Mouse (Mus musculus): ENCODE measurements around the gene Pik3r5. TPM values are rescaled to one million over a fixed set of nuclear protein-coding genes. Genes with fewer than 3 reads are reported as not detected.

The Pik3r5 gene
- 0.94 and 1.3 TPM in 2 replicates for total RNA-seq (2012; rRNA removed)

DNA sequence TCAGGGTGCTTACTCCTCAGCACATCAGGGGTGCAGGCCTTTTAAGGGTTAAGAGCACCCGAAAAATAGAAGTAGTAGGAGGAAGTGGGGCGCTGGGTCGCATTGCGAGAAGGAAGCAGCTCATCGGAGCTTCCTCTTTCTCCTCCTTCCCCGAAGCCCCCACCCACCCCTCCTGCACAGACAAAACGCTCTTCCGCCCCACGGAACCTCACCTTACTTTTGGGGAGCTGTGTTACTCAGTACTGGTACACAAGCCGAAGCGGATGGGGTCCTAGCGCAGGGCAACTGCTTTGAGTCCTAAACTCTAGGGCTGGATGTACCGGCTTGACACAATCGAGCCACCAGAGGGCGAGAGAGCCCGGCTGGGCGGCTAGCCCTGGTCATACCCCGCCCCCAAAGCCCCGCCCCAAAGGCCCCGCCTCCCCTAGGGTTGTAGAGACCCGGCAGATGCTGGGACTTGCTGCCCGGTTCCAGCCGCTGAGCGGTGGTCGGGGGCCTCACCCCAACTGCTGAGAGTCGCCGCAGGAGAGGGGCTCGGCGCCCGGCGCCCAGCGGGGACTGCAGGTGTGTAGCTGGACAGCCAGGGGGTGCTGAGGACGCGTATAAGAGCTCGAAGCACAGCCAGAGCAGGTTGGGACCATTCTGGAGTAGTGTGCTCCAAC is at the start of gene Pik3r5:
TSS of gene Pik3r5 (plus strand) at position 423 of the 662 bp plus-strand sequence.
- in situ Hi-C loops (cut with MboI; ENCODE audit: low sequenced_read_pairs in 2 of 2, unreplicated experiment in 2 of 2), result no loop called here
- Histone ChIP-seq H3K27ac (ENCODE audit: insufficient read depth, low read depth, low read length, poor library complexity, severe bottlenecking) (no peak within 1 kb of the TSS), H3K9ac (ENCODE audit: insufficient read depth, low read depth, low read length, poor library complexity, severe bottlenecking) (peak within 1 kb of the TSS; percentile 72), H3K4me1 (ENCODE audit: control insufficient read depth in 2 of 2, insufficient read depth in 2 of 2, low read length in 2 of 2, poor library complexity in 1 of 2) (peaks cover 0 to 2% of the 10 kb centered on the region in 2 experiments; a peak in 2 of 4 replicates), H3K4me3 (ENCODE audit: insufficient read depth in 1 of 2, low read depth in 1 of 2, low read length in 2 of 2, poor library complexity in 1 of 2, severe bottlenecking in 1 of 2) (peak within 1 kb of the TSS; percentile 73 to 93), H3K36me3 (ENCODE audit: control insufficient read depth, insufficient read depth, low read length, poor library complexity, severe bottlenecking) (no peaks in the 10 kb centered on the region), H3K9me3 (ENCODE audit: control insufficient read depth, insufficient read depth, low read depth, low read length) (no peaks in the 10 kb centered on the region)
- peak; percentile 82 for DNase-seq (ENCODE audit: low read depth, low spot score)
- TF ChIP-seq ZC3H11A (IDR thresholded peaks at IDR 0.05; ENCODE audit: borderline replicate concordance, low read depth, low read length) (0 out of 2 replicates have a peak, but pooled peaks have one; percentile 20), MAFK (IDR thresholded peaks at IDR 0.05; ENCODE audit: insufficient read depth, low read depth, low read length) (no peak)

DNA sequence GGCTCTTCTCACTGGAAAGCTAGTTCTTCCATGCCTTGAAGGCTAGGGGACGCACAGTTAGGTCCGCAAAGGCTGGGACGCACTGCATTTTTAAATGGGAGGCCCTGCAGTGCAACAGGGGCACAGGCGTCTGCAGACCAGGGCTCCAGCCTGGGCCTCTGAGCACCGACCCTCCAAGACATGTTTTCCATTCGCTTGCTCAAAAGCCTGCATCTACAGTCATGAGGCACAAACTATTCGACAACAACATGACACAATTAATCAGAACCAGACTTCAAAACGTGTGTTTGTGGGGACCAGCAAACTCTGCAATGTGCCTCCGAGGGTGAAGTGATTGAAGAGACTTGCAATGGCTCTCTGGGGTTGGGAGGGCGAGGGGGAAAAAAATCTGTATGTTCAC is 48.4 kb upstream of the Pik3r5 start:
- peaks cover 0 to 25% of the 10 kb centered on the region in 2 experiments; a peak in 2 of 4 replicates for H3K4me1 ChIP-seq (ENCODE audit: control insufficient read depth in 2 of 2, insufficient read depth in 2 of 2, low read length in 2 of 2, poor library complexity in 1 of 2)
- in situ Hi-C loops (cut with MboI; ENCODE audit: low sequenced_read_pairs in 2 of 2, unreplicated experiment in 2 of 2), result no loop called here
- H3K4me3 ChIP-seq (ENCODE audit: insufficient read depth in 1 of 2, low read depth in 1 of 2, low read length in 2 of 2, poor library complexity in 1 of 2, severe bottlenecking in 1 of 2), result no peak overlapping the region
- DNase-seq (ENCODE audit: low read depth, low spot score), result no peak
- no peak overlapping the region for H3K9ac ChIP-seq (ENCODE audit: insufficient read depth, low read depth, low read length, poor library complexity, severe bottlenecking)
- H3K36me3 ChIP-seq (ENCODE audit: control insufficient read depth, insufficient read depth, low read length, poor library complexity, severe bottlenecking), result peaks cover 22% of the 10 kb centered on the region
- no peaks in the 10 kb centered on the region for H3K9me3 ChIP-seq (ENCODE audit: control insufficient read depth, insufficient read depth, low read depth, low read length)
- H3K27ac ChIP-seq (ENCODE audit: insufficient read depth, low read depth, low read length, poor library complexity, severe bottlenecking), result no peak overlapping the region
- TF ChIP-seq HCFC1 (IDR thresholded peaks at IDR 0.05; ENCODE audit: borderline replicate concordance, insufficient read depth, low read length) (no peak), ZNF384 (IDR thresholded peaks at IDR 0.05; ENCODE audit: low read depth, low read length) (no peak), CHD2 (IDR thresholded peaks at IDR 0.05; ENCODE audit: low read depth, low read length) (no peak), ZC3H11A (IDR thresholded peaks at IDR 0.05; ENCODE audit: borderline replicate concordance, low read depth, low read length) (no peak), MAFK (IDR thresholded peaks at IDR 0.05; ENCODE audit: insufficient read depth, low read depth, low read length) (no peak)

DNA sequence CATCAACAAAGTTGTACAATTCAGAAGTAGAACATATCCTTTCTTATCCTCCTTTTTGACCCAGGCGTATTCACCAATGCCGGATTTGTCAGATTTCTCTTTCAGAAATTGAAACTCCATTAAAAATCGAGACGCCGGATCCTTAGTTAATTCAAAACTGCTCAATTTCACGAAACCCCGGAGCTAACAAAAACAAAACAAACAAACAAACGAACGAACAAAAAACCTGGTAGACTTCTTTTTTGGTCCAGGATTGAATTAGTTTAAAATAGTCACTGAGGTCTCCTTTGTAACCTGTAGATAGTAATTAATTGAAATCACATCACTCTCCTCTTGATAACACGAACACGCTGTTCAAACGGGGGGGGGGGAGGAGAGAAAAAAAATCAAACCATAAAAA is 47.8 kb upstream of the Pik3r5 start:
- H3K4me1 ChIP-seq (ENCODE audit: control insufficient read depth in 2 of 2, insufficient read depth in 2 of 2, low read length in 2 of 2, poor library complexity in 1 of 2), result peaks cover 0 to 22% of the 10 kb centered on the region in 2 experiments; a peak in 2 of 4 replicates
- 0 out of 2 replicates have a peak overlapping the region, but pooled peaks have one; percentile 57 for H3K9ac ChIP-seq (ENCODE audit: insufficient read depth, low read depth, low read length, poor library complexity, severe bottlenecking)
- peaks cover 20% of the 10 kb centered on the region; the same call in 1 of the 2 replicates for H3K36me3 ChIP-seq (ENCODE audit: control insufficient read depth, insufficient read depth, low read length, poor library complexity, severe bottlenecking)
- H3K4me3 ChIP-seq (ENCODE audit: insufficient read depth in 1 of 2, low read depth in 1 of 2, low read length in 2 of 2, poor library complexity in 1 of 2, severe bottlenecking in 1 of 2), result peak overlapping the region in 1 of 2 experiments; percentile 80; a peak in 2 of 4 replicates
- H3K27ac ChIP-seq (ENCODE audit: insufficient read depth, low read depth, low read length, poor library complexity, severe bottlenecking), result no peak overlapping the region
- in situ Hi-C loops (cut with MboI; ENCODE audit: low sequenced_read_pairs in 2 of 2, unreplicated experiment in 2 of 2), result no loop called here
- no peaks in the 10 kb centered on the region for H3K9me3 ChIP-seq (ENCODE audit: control insufficient read depth, insufficient read depth, low read depth, low read length)
- TF ChIP-seq ZC3H11A (IDR thresholded peaks at IDR 0.05; ENCODE audit: borderline replicate concordance, low read depth, low read length) (no peak), ZNF384 (IDR thresholded peaks at IDR 0.05; ENCODE audit: low read depth, low read length) (no peak), CHD2 (IDR thresholded peaks at IDR 0.05; ENCODE audit: low read depth, low read length) (no peak), HCFC1 (IDR thresholded peaks at IDR 0.05; ENCODE audit: borderline replicate concordance, insufficient read depth, low read length) (no peak), MAFK (IDR thresholded peaks at IDR 0.05; ENCODE audit: insufficient read depth, low read depth, low read length) (no peak)
- DNase-seq (ENCODE audit: low read depth, low spot score), result no peak

DNA sequence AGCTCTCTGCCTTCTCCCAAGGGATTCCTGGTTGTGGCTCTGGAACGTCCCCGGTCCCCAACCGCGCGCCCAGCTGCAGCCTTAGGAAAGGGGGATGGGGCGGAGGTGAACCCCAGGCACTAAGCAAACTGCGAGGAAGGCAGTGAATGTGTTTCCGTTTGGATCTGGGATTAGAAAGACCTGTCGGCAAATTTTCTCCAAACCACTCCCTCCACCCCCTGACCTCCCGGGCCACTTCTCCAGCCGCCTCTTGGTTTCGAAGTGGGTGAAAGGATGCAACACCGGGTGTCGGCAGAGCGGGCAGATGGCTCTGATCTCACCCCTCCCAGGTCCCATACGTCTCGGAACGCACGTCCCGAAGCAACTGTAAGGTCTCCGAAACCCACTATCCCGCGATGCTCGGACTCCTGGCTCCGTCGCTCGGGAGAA is 47.3 kb upstream of the Pik3r5 start:
- Histone ChIP-seq H3K36me3 (ENCODE audit: control insufficient read depth, insufficient read depth, low read length, poor library complexity, severe bottlenecking) (peaks cover 17% of the 10 kb centered on the region; the same call in 1 of the 2 replicates), H3K4me1 (ENCODE audit: control insufficient read depth in 2 of 2, insufficient read depth in 2 of 2, low read length in 2 of 2, poor library complexity in 1 of 2) (peaks cover 0 to 19% of the 10 kb centered on the region in 2 experiments; a peak in 2 of 4 replicates), H3K27ac (ENCODE audit: insufficient read depth, low read depth, low read length, poor library complexity, severe bottlenecking) (no peak overlapping the region), H3K9me3 (ENCODE audit: control insufficient read depth, insufficient read depth, low read depth, low read length) (no peaks in the 10 kb centered on the region), H3K4me3 (ENCODE audit: insufficient read depth in 1 of 2, low read depth in 1 of 2, low read length in 2 of 2, poor library complexity in 1 of 2, severe bottlenecking in 1 of 2) (peak overlapping the region; percentile 65 to 80; a peak in 3 of 4 replicates), H3K9ac (ENCODE audit: insufficient read depth, low read depth, low read length, poor library complexity, severe bottlenecking) (peak overlapping the region; percentile 57)
- DNase-seq (ENCODE audit: low read depth, low spot score), result no peak
- in situ Hi-C loops (cut with MboI; ENCODE audit: low sequenced_read_pairs in 2 of 2, unreplicated experiment in 2 of 2), result no loop called here
- no peak for TF ChIP-seq MAFK (IDR thresholded peaks at IDR 0.05; ENCODE audit: insufficient read depth, low read depth, low read length)
- no peak for TF ChIP-seq ZC3H11A (IDR thresholded peaks at IDR 0.05; ENCODE audit: borderline replicate concordance, low read depth, low read length)
- TF ChIP-seq ZNF384 (IDR thresholded peaks at IDR 0.05; ENCODE audit: low read depth, low read length), result no peak
- TF ChIP-seq CHD2 (IDR thresholded peaks at IDR 0.05; ENCODE audit: low read depth, low read length), result no peak
- no peak for TF ChIP-seq HCFC1 (IDR thresholded peaks at IDR 0.05; ENCODE audit: borderline replicate concordance, insufficient read depth, low read length)
